Mouse (Mus musculus): Measurements from ENCODE around the gene Nsun2. TPM values are rescaled to one million over a fixed set of nuclear protein-coding genes. Genes with fewer than 3 reads are reported as not detected.
"Not testable (repeated sequence)": the region's sequence is repeated elsewhere in the genome, so short reads cannot be mapped to it uniquely, and the experiment has no call there.

Nsun2 gene
- total RNA-seq, 2 experiments from 2014 or later, result 64.2 to 68.9 TPM

- intact Hi-C loops (cut with DNase I), result no loop called here
- DNase-seq (ENCODE audit: low spot score in 2 of 2), result no peak
Measured at GRCm38 (mm10) chr13:69543595-69543994, 10.0 kb downstream of the Nsun2 start.

DNA sequence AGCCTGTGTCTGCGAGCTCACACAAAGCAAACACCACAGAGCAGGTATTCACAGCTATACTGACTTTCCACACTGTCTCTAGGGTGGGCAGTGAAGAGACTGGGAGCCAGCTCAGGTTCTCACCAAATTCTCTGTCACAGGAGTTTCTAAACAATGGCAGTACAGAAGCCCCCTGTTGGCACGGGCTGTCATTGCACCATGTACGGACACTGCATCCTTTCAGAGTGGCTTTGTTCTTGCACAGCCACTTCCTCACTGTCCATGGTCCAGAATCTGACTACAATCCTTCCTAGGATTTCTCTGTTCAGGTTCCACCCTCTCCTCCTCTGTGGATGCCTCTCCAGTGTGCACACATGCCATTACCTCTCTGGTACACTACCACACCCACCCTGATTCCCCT, 11.5 kb downstream of the Nsun2 start:
- DNase-seq (ENCODE audit: low spot score in 2 of 2), result peak in 1 of 2 experiments; percentile 61
- intact Hi-C loops (cut with DNase I), result no loop called here

DNA sequence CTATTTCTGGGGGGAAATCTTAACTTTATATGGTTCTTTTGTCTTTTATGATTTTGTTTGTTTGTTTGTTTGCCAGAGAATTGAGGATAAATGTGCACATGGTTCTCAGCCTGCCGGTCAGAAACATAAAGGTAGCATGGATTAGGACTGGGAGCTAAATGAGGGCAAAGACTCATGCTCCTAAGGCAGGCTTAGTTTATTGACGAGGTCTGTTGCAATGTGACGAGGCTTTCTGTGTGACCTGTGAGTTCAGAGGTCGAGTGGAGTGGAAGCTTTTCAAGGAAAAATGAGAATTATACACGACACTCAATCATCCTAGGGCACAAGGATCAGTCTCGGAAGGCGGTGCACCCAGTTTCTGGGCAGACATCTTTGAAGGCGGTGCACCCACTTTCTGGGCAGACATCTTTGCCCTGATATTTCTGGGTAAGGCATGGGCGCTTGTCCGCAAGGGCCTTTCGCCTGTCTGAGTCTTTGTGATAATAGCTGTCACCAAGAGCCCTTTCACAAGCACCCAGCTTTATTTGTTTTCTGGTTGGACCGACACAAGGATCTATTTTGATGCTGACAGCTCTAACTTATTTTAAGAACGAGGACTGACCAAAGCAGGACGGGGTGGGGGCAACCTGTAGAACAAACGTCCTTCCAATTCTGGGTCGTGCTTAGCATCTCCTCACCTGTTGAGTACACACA, 14.1 kb downstream of the Nsun2 start:
- intact Hi-C loops (cut with DNase I), result no loop called here
- no peak for DNase-seq (ENCODE audit: low spot score in 2 of 2)

GRCm38 (mm10) chr13:69549980-69550379, 16.4 kb downstream of the Nsun2 start:
- intact Hi-C loops (cut with DNase I), result loop anchor here (5.0 kb wide), 1 partner anchor 107 kb away; no protein-coding TSS in a partner anchor
- no peak for DNase-seq (ENCODE audit: low spot score in 2 of 2)

DNA sequence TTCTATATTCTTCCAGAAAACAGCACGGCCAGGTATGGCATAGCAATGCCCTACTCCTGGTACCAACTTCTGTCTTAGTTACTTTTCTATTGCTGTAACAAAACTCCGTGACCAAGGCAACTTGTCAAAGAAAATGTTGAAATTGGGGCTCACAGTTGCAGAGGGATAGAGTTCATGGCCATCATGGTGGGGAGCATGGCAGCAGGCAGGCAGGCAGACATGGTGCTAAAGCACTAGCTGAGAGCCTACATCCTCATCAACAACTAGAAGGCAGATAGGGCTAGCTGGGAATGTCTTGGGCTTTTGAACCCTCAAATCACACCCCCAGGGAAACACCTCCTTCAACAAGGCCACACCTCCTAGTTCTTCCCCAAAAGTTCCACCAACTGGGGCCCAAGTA, 17.3 kb downstream of the Nsun2 start:
- intact Hi-C loops (cut with DNase I), result loop anchor here (5.0 kb wide), 1 partner anchor 106 kb away; no protein-coding TSS in a partner anchor
- DNase-seq (ENCODE audit: low spot score in 2 of 2), result no peak

GRCm38 (mm10) chr13:69553024-69553423, 19.5 kb downstream of the Nsun2 start:
- DNase-seq (ENCODE audit: low spot score in 2 of 2), result no peak
- intact Hi-C loops (cut with DNase I), result loop anchor here (5.0 kb wide), 1 partner anchor 104 kb away; no protein-coding TSS in a partner anchor

DNA sequence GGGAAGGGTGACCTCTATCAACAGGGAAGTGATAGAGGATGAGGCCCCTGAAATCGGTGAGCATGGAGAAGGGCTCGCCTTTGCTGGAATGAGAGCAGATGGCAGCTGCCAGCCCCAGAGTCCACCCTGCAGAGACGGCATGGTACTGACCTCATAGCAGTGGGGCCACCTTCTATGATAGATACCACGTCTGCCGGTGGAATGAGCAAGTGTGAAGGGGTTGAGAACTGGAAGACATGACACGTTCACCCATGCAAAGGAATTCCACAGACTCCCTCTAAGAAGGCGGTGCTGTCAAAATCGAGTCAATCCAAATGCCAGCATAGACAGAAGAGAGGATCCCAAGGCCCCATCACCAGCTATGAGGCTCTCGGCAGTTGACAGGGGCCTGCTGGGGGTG, 20.7 kb downstream of the Nsun2 start:
- DNase-seq (ENCODE audit: low spot score in 2 of 2), result no peak
- intact Hi-C loops (cut with DNase I), result loop anchor here (5.0 kb wide), 1 partner anchor 103 kb away; no protein-coding TSS in a partner anchor

DNA sequence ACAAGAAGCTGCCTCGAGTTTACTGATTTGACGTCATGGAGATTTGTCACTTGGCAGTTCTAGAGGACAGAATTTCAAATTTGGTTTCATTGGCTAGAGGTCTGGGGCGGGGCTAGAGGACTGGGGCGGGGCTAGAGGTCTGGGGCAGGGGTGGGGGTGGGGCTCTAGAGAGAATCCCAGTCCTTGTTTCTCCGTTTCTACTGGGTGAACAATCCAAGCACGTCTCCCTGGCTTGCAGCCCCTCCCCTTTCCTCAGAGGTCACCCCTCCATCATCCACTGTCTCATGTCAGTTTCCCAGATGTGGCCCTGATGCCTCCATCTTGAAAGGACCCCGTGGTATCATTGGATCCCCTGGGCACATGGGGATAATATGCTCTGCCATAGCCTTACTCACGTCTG, 21.5 kb downstream of the Nsun2 start:
- DNase-seq (ENCODE audit: low spot score in 2 of 2), result no peak
- intact Hi-C loops (cut with DNase I), result loop anchor here (5.0 kb wide), 1 partner anchor 47 kb away; no protein-coding TSS in a partner anchor

DNA sequence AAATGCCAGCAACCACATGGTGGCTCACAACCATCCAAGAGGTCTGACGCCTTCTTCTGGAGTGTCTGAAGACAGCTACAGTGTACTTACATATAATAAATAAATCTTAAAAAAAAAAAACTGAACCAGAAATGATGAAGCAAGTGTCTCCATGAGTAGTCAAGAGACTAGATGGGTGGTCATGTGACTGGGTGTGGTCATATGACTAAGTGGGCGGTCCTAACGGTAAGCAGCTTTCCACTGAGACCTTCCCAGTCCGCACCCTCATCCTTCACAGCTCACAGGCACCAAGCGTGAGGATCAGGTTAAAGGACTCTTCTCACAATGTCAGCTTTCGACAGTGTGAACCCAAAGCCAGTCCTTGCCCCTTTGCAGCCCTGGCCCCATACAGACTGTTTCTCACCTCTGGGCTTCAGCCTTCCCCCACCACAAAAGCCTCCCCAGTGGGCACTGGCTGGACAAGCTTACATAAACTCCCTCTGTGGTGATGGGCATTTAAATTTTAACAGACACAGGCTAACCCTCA, 22.5 kb downstream of the Nsun2 start:
- DNase-seq (ENCODE audit: low spot score in 2 of 2), result no peak
- intact Hi-C loops (cut with DNase I), result loop anchor here (5.0 kb wide), 1 partner anchor 46 kb away; no protein-coding TSS in a partner anchor

DNA sequence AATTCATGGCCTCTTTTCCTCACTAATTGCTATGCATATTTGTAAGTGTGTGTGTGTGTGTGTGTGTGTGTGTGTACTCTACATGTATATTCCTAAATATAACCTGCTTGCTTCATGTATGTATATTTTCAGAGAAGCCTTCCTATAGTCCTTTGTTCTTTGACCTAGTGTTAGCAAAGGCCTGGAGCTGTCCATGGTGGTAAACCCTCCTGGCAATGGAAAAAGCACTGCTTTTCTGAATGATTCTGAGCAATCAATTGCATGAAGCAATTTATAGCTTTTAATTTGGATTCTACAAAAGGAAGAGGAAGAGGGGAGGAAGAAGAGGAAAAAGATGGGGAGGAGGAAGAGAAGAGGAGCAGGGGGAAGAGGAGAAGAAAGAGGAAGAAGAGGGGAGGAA, 23.2 kb downstream of the Nsun2 start:
- no peak for DNase-seq (ENCODE audit: low spot score in 2 of 2)
- intact Hi-C loops (cut with DNase I), result loop anchor here (5.0 kb wide), 1 partner anchor 46 kb away; no protein-coding TSS in a partner anchor

DNA sequence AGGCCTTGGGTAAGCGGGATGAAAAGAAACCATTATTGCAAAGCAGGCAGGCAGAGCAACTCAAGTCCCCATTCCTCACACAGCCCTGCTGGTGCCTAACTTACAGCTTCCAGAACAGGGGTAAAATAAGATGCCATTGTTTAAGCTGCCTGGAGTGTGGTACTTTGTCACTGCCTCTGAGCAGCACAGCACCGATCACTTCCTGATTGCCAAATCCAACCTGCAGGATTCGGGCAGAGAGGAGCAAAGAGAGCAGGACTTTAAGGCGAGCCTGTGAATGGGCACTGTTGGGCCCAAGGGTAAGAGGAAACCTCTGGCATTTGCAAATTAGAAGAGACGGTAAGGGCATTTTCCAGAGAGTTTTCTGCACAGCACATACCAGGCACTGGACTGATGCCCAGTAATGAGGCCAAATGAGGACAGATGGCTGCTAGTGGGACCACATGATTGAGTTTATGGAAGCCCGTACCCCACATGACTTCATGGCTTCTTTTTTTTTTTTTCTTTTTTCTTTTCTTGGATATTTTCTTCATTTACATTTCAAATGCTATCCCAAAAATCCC, 24.6 kb downstream of the Nsun2 start:
- intact Hi-C loops (cut with DNase I), result loop anchor here (5.0 kb wide), 1 partner anchor 44 kb away; no protein-coding TSS in a partner anchor
- DNase-seq (ENCODE audit: low spot score in 2 of 2), result no peak

- intact Hi-C loops (cut with DNase I), result loop anchor here (5.0 kb wide), 1 partner anchor 43 kb away; no protein-coding TSS in a partner anchor
- no peak for DNase-seq (ENCODE audit: low spot score in 2 of 2)
Measured at GRCm38 (mm10) chr13:69559291-69559961, 25.9 kb downstream of the Nsun2 start.

DNA sequence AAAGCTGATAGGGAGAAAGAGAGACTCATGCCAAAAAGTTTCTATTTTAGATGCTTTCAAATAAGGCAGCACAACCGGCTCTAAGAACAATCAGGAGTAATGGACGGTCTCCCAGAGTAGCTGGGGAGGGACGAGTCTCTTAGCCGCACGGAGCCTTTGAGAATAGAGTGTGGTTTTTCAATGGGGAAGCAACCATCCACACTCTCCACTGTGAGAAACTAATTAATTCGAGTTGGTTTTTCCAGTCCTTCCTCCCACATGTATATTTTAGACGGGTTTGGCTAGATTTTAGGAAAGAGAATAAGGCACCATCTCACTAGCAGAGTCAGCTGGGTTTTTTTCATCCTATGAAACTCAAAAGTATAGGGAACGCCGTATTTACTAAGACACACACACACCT, 28.5 kb downstream of the Nsun2 start:
- intact Hi-C loops (cut with DNase I), result no loop called here
- DNase-seq (ENCODE audit: low spot score in 2 of 2), result no peak

GRCm38 (mm10) chr13:69562654-69563574, 29.4 kb downstream of the Nsun2 start:
- intact Hi-C loops (cut with DNase I), result no loop called here
- DNase-seq (ENCODE audit: low spot score in 2 of 2), result no peak

GRCm38 (mm10) chr13:69563905-69564304, 30.4 kb downstream of the Nsun2 start:
- no peak for DNase-seq (ENCODE audit: low spot score in 2 of 2)
- intact Hi-C loops (cut with DNase I), result no loop called here

- no peak for DNase-seq (ENCODE audit: low spot score in 2 of 2)
- intact Hi-C loops (cut with DNase I), result no loop called here
Measured at GRCm38 (mm10) chr13:69564573-69564972, 31.0 kb downstream of the Nsun2 start.

DNA sequence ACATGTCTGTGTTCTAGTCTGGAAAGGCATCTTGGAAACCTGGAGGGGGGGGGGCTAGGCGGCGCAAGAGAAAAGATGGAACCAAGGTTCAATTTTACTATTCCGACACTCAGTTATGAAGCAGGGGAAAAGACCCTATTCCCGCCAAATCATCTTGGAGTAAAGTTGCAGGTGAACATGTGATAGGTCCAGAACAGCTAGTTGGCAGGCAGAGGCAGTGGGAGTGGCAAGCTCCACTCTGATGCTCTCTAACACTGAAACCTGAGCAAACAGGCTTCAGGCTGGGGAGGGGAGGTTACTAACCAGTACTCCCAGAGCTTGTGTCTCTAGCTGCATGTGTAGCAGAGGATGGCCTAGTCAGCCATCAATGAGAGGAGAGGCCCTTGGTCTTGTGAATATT, 31.9 kb downstream of the Nsun2 start:
- intact Hi-C loops (cut with DNase I), result not testable (repeated sequence)

DNA sequence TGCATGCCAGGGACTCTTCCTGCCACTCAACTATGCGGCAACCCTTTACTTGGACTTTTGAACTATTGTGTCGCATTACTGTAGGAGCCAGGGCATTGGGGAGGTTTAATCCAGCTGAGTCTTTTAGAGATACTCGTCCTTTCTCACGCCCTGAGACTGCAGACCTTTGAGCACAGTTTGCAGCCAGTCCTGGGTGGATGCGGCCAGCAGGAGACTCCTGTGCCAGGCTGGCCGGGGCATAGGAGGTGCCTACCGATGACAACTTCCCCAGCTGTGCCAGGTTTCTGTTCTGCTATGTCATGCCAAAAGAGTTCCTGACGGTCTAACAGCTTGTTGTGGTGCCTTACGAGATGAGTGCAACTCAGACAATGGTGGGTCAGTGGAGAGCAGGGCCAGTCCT, 35.7 kb downstream of the Nsun2 start:
- DNase-seq (ENCODE audit: low spot score in 2 of 2), result no peak
- intact Hi-C loops (cut with DNase I), result no loop called here

More for the DNA sequence above, 31.9 kb downstream of the Nsun2 start:
- DNase-seq (ENCODE audit: low spot score in 2 of 2), result not testable (repeated sequence)

DNA sequence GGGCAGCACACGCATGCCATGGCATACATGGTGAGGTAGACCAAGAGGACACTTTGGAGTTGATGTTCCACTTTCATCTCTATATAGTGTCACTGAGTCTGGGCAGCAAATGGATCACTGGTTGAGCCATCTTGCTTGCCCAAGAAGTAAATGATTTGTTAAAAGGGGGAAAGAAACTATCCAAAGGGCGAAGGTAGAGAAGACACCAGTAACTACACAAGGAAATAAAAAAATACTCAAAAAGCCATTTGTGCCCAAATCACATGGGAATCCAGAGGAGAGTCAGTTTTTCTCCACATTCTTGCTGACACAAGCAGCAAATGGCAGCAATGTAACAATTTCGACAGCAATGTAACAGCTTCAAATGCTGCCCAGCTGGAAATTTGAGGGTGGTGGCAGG, 39.0 kb downstream of the Nsun2 start:
- intact Hi-C loops (cut with DNase I), result no loop called here
- no peak for DNase-seq (ENCODE audit: low spot score in 2 of 2)
